Mouse (Mus musculus) neural tube, postnatal 0 days (tissue): Measurements from ENCODE around the gene Eif5b. TPM values are rescaled to one million over a fixed set of nuclear protein-coding genes. Genes with fewer than 3 reads are reported as not detected.

Source experiments
- polyA plus RNA-seq: library from polyadenylated mRNA; unstranded; fragments of >200 nt; fragmentation: Nextera tagmentation; extraction: Ambion mirVana; gene quantifications from 2 replicates; pipeline ENCODE4 v1.2.1, GENCODE M21; 2015

Gene Eif5b
- polyA plus RNA-seq: 18.2 and 19.1 TPM in 2 replicates

DNA sequence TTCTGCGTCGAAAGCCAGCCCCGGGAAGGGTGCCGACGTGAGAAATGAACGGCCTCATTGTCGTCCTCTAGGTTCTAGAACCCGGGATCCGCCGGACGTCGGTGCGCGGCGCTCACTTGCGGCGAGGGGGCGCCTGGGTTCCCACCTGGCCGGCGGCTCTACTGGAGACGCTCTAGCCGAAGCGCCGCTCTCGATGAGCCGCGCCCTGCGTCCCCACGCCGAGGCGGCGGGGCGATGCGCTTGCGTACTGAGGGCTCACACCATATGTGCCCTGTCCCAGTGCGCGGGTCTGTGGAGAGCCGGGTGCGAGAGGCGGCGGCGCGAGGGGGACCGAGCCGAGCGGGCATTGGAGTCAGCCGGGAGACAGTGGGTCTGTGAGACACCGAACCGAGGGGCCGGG lies at the start of gene Eif5b, which contains the start of gene Txndc9:
Eif5b (plus strand) TSS at position 144 of the 400 bp plus-strand sequence.
Txndc9 (minus strand) TSS at position 27 of the 400 bp plus-strand sequence.

DNA sequence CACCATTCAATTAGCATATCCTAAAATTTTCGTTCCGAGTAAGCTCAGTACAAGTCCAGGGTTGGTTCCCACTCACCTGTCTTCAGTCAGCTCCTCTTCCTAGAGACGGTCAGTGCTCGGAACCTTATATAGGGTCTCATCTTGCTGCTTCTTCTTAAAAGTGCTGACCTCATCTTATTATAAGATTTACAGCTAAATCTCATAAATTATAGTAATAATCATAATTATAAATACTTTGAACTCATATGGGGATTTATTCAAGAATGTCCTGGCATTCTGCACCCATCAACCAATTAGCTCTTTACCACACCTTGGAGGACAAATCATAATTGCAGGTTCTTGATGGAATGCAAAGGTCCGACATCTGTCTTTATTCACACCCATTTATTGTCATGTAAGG lies 40.2 kb upstream of the Eif5b start, which contains the start of gene Lyg1:
Lyg1 (minus strand) TSS at position 101 of the 400 bp plus-strand sequence.

Other genes starting within 250 kb of the Eif5b start
- gene Tsga10, start 131.6 kb upstream of the Eif5b start, polyA plus RNA-seq: 5.3 and 6.2 TPM in 2 replicates
- 6.8 and 7.2 TPM in 2 replicates for gene Lipt1, start 126.3 kb upstream of the Eif5b start, polyA plus RNA-seq
- 10.9 and 14.3 TPM in 2 replicates for gene Mitd1, start 107.6 kb upstream of the Eif5b start, polyA plus RNA-seq
- 306 and 307 TPM in 2 replicates for gene Mrpl30, start 107.5 kb upstream of the Eif5b start, polyA plus RNA-seq
- gene Lyg2, start 81.5 kb upstream of the Eif5b start, polyA plus RNA-seq: 0.09 TPM in 1 of 2 replicates, not detected in the other
- not detected in 2 replicates for gene Lyg1, start 40.3 kb upstream of the Eif5b start, polyA plus RNA-seq
- 114 and 121 TPM in 2 replicates for gene Txndc9, start 117 bp upstream of the Eif5b start, polyA plus RNA-seq
- 24.8 and 28.3 TPM in 2 replicates for gene Rev1, start 131.8 kb downstream of the Eif5b start, polyA plus RNA-seq